Mouse (Mus musculus) spleen, adult 2 months (tissue): ENCODE results near the gene Sypl. TPM values are rescaled to one million over a fixed set of nuclear protein-coding genes. Genes with fewer than 3 reads are reported as not detected.

Experiments
- DNase-seq, 2 experiments: peaks; one replicate each; pipeline versions ENCODE4 v3.0.0 to v3.0.0-alpha.2; 2012 to 2021; ENCODE audit warnings: low spot score in 2 of 2, low read depth in 1 of 2
- H3K27ac ChIP-seq: fragments of 200-500 bp; 2 replicates; pipeline ENCODE4 v1.5.1; 2012; ENCODE audit warnings: low read length, inconsistent platforms; ENCODE audit not compliant: insufficient read depth
- H3K27me3 ChIP-seq: fragments of 200-500 bp; 2 replicates; pipeline ENCODE4 v1.6.1; 2012; ENCODE audit warnings: mild to moderate bottlenecking, moderate library complexity, low read length, inconsistent platforms; ENCODE audit not compliant: control insufficient read depth, insufficient read depth
- H3K36me3 ChIP-seq: fragments of 200-500 bp; 2 replicates; pipeline ENCODE4 v1.6.1; 2012; ENCODE audit warnings: mild to moderate bottlenecking, low read length, inconsistent platforms; ENCODE audit not compliant: control insufficient read depth, insufficient read depth
- H3K4me1 ChIP-seq: fragments of 200-500 bp; 2 replicates; pipeline ENCODE4 v1.6.1; 2011; ENCODE audit warnings: inconsistent platforms; ENCODE audit not compliant: control insufficient read depth, insufficient read depth, insufficient read length
- H3K4me3 ChIP-seq: fragments of 200-500 bp; 2 replicates; pipeline ENCODE4 v1.5.1; 2011; ENCODE audit warnings: mild to moderate bottlenecking, inconsistent platforms; ENCODE audit not compliant: insufficient read depth, insufficient read length; ENCODE audit errors: extremely low read depth
- CTCF ChIP-seq: fragments of 200-500 bp; IDR thresholded peaks from 2 replicates; pipeline ENCODE4 v1.5.1; 2011; ENCODE audit warnings: mild to moderate bottlenecking, inconsistent platforms; ENCODE audit not compliant: insufficient read depth, insufficient read length, insufficient replicate concordance; ENCODE audit errors: extremely low read depth
- POLR2A ChIP-seq: fragments of 200-500 bp; IDR thresholded peaks from 2 replicates; pipeline ENCODE4 v1.6.1; 2011; ENCODE audit warnings: low read depth, low read length, inconsistent platforms
- WGBS: fragments of 180-500 bp; shearing (Covaris S2); methylation state at CpG from one replicate; pipeline ENCODE4 v1.1.7; 2018; 5-methylcytosine and 5-hydroxymethylcytosine counted together
- polyA plus RNA-seq: library from polyadenylated mRNA; depleted of rRNA; stranded (reverse); fragments of >200 nt; gene quantifications from 2 replicates; pipeline ENCODE4 v1.2.3, GENCODE M21; 2012; rRNA removed

Sypl gene
- 25.7 and 36.9 TPM in 2 replicates for polyA plus RNA-seq

- Histone ChIP-seq H3K27ac (peak within 1 kb of the TSS; percentile 98), H3K36me3 (no peaks in the 10 kb centered on the region), H3K4me1 (peaks cover 7% of the 10 kb centered on the region; the same call in 1 of the 2 replicates), H3K4me3 (peak within 1 kb of the TSS; percentile 93), H3K27me3 (no peaks in the 10 kb centered on the region)
- TF ChIP-seq CTCF (no peak), POLR2A (no peak; the same call in 1 of the 2 replicates)
- WGBS: under 1% methylated on average over 35 of the region's 52 CpGs
- peak; percentile 92 to 95 for DNase-seq
These were observed at the start of gene Sypl for GRCm38 (mm10) chr12:32953596-32954215. Gene Sypl, plus strand, starts transcription at chr12:32953891.

GRCm38 (mm10) chr12:32909686-32910085 is 44.0 kb upstream of the Sypl start:
- H3K4me1 ChIP-seq: no peaks in the 10 kb centered on the region
- no peak overlapping the region for H3K4me3 ChIP-seq
- TF ChIP-seq POLR2A: no peak
- TF ChIP-seq CTCF: no peak
- DNase-seq: no peak
- H3K36me3 ChIP-seq: no peaks in the 10 kb centered on the region
- H3K27ac ChIP-seq: no peak overlapping the region
- no peaks in the 10 kb centered on the region for H3K27me3 ChIP-seq
- WGBS: 42% methylated on average over 10 of the region's 10 CpGs

- Histone ChIP-seq H3K4me1 (no peaks in the 10 kb centered on the region), H3K27me3 (no peaks in the 10 kb centered on the region), H3K4me3 (no peak overlapping the region), H3K36me3 (no peaks in the 10 kb centered on the region), H3K27ac (no peak overlapping the region)
- DNase-seq: peak; percentile 26 to 41
- TF ChIP-seq POLR2A (no peak), CTCF (peak; percentile 62; the same call in 1 of the 2 replicates)
- 18% methylated on average over 11 of the region's 11 CpGs for WGBS
These were observed 43.6 kb upstream of the Sypl start for GRCm38 (mm10) chr12:32910092-32910491.

GRCm38 (mm10) chr12:32910560-32911194 is 43.0 kb upstream of the Sypl start:
- TF ChIP-seq CTCF (peak; percentile 40; the same call in 1 of the 2 replicates), POLR2A (no peak)
- 41% methylated on average over 15 of the region's 15 CpGs for WGBS
- no peaks in the 10 kb centered on the region for H3K4me1 ChIP-seq
- no peak overlapping the region for H3K27ac ChIP-seq
- no peaks in the 10 kb centered on the region for H3K36me3 ChIP-seq
- no peaks in the 10 kb centered on the region for H3K27me3 ChIP-seq
- DNase-seq: peak in 1 of 2 experiments; percentile 28
- no peak overlapping the region for H3K4me3 ChIP-seq

GRCm38 (mm10) chr12:32911569-32911968 is 42.1 kb upstream of the Sypl start:
- H3K27ac ChIP-seq: no peak overlapping the region
- WGBS: 55% methylated on average over 4 of the region's 4 CpGs
- no peaks in the 10 kb centered on the region for H3K36me3 ChIP-seq
- no peaks in the 10 kb centered on the region for H3K4me1 ChIP-seq
- H3K4me3 ChIP-seq: no peak overlapping the region
- no peak for DNase-seq
- H3K27me3 ChIP-seq: no peaks in the 10 kb centered on the region
- TF ChIP-seq POLR2A: no peak

- Histone ChIP-seq H3K36me3 (no peaks in the 10 kb centered on the region), H3K4me1 (no peaks in the 10 kb centered on the region), H3K4me3 (no peak overlapping the region), H3K27me3 (no peaks in the 10 kb centered on the region), H3K27ac (no peak overlapping the region)
- WGBS: 64% methylated on average over 5 of the region's 5 CpGs
- no peak for DNase-seq
- TF ChIP-seq POLR2A: no peak
- TF ChIP-seq CTCF: no peak
These were observed 40.9 kb upstream of the Sypl start for GRCm38 (mm10) chr12:32912772-32913171.

- Histone ChIP-seq H3K36me3 (no peaks in the 10 kb centered on the region), H3K27me3 (no peaks in the 10 kb centered on the region), H3K4me1 (no peaks in the 10 kb centered on the region), H3K4me3 (no peak overlapping the region), H3K27ac (no peak overlapping the region)
- no peak for DNase-seq
- 92% methylated on average over 7 of the region's 7 CpGs for WGBS
- no peak for TF ChIP-seq CTCF
- no peak for TF ChIP-seq POLR2A
These were observed 35.0 kb upstream of the Sypl start for GRCm38 (mm10) chr12:32918683-32919082.
